Mouse (Mus musculus): ENCODE measurements around the gene Ift140. TPM values are rescaled to one million over a fixed set of nuclear protein-coding genes. Genes with fewer than 3 reads are reported as not detected.

Gene Ift140
- 7.6 TPM for polyA plus RNA-seq (2014; fragmentation: Illumina TruSeq; extraction: RNeasy Lipid Tissue Mini Kit (QIAGEN cat#74804); ENCODE audit: low read depth, low replicate concordance)

GRCm38 (mm10) chr17:25015655-25016291 is at the start of gene Ift140, which contains the start of gene Cramp1l:
TSS of gene Ift140 (plus strand) at chr17:25016085.
TSS of gene Cramp1l (minus strand) at chr17:25015788.

GRCm38 (mm10) chr17:25083444-25083931 is 67.6 kb downstream of the Ift140 start, which contains the start of gene Tmem204:
TSS of gene Tmem204 (minus strand) at chr17:25083591.

GRCm38 (mm10) chr17:25115664-25116432 is 100.0 kb downstream of the Ift140 start, which contains the start of gene Telo2:
TSS of gene Telo2 (minus strand) at chr17:25115967.

GRCm38 (mm10) chr17:25120406-25120805 is 104.5 kb downstream of the Ift140 start, which contains the start of gene Ptx4:
TSS of gene Ptx4 (plus strand) at chr17:25120760.

DNA sequence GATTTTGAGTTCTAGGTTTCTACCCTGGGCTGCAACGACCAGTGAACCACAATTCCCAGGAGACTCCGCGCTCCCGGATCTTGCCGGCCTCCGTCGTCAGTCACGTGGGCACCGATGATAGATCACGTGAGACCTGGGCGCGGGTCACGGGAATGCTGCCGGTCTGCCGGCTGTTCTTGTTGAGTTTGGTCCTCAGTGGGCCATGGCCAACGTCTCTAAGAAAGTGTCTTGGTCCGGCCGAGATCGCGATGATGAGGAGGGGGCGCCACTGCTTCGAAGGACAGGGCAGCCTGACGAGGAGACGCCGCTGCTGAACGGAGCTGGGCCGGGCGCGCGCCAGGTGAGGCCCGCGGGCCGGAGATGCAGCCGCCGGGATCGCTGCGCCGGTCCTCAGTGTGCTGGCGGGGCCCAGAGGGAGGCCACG is 117.4 kb downstream of the Ift140 start, which contains the start of gene Clcn7:
Gene Clcn7, plus strand, starts transcription at position 117 of the 424 bp plus-strand sequence.

Other genes starting within 250 kb of the Ift140 start
- 0.44 TPM for gene Meiob, start 211.8 kb upstream of the Ift140 start, polyA plus RNA-seq (2014; fragmentation: Illumina TruSeq; extraction: RNeasy Lipid Tissue Mini Kit (QIAGEN cat#74804); ENCODE audit: low read depth, low replicate concordance)
- gene Hagh, start 175.9 kb upstream of the Ift140 start, polyA plus RNA-seq (2014; fragmentation: Illumina TruSeq; extraction: RNeasy Lipid Tissue Mini Kit (QIAGEN cat#74804); ENCODE audit: low read depth, low replicate concordance), result 52.5 TPM
- gene Fahd1, start 165.7 kb upstream of the Ift140 start, polyA plus RNA-seq (2014; fragmentation: Illumina TruSeq; extraction: RNeasy Lipid Tissue Mini Kit (QIAGEN cat#74804); ENCODE audit: low read depth, low replicate concordance), result 332 TPM
- 0.77 TPM for gene Igfals, start 150.1 kb upstream of the Ift140 start, polyA plus RNA-seq (2014; fragmentation: Illumina TruSeq; extraction: RNeasy Lipid Tissue Mini Kit (QIAGEN cat#74804); ENCODE audit: low read depth, low replicate concordance)
- 4.9 TPM for gene Nubp2, start 129.7 kb upstream of the Ift140 start, polyA plus RNA-seq (2014; fragmentation: Illumina TruSeq; extraction: RNeasy Lipid Tissue Mini Kit (QIAGEN cat#74804); ENCODE audit: low read depth, low replicate concordance)
- 0.61 TPM for gene Spsb3, start 129.4 kb upstream of the Ift140 start, polyA plus RNA-seq (2014; fragmentation: Illumina TruSeq; extraction: RNeasy Lipid Tissue Mini Kit (QIAGEN cat#74804); ENCODE audit: low read depth, low replicate concordance)
- gene Eme2, start 121.0 kb upstream of the Ift140 start, polyA plus RNA-seq (2014; fragmentation: Illumina TruSeq; extraction: RNeasy Lipid Tissue Mini Kit (QIAGEN cat#74804); ENCODE audit: low read depth, low replicate concordance), result 1.6 TPM
- 1.1 TPM for gene Mrps34, start 121.0 kb upstream of the Ift140 start, polyA plus RNA-seq (2014; fragmentation: Illumina TruSeq; extraction: RNeasy Lipid Tissue Mini Kit (QIAGEN cat#74804); ENCODE audit: low read depth, low replicate concordance)
- gene Nme3, start 119.6 kb upstream of the Ift140 start, polyA plus RNA-seq (2014; fragmentation: Illumina TruSeq; extraction: RNeasy Lipid Tissue Mini Kit (QIAGEN cat#74804); ENCODE audit: low read depth, low replicate concordance), result 3.3 TPM
- 3.3 TPM for gene Mapk8ip3, start 79.1 kb upstream of the Ift140 start, polyA plus RNA-seq (2014; fragmentation: Illumina TruSeq; extraction: RNeasy Lipid Tissue Mini Kit (QIAGEN cat#74804); ENCODE audit: low read depth, low replicate concordance)
- 80.0 TPM for gene Jpt2, start 55.4 kb upstream of the Ift140 start, polyA plus RNA-seq (2014; fragmentation: Illumina TruSeq; extraction: RNeasy Lipid Tissue Mini Kit (QIAGEN cat#74804); ENCODE audit: low read depth, low replicate concordance)
- 4.7 TPM for gene Cramp1l, start 297 bp upstream of the Ift140 start, polyA plus RNA-seq (2014; fragmentation: Illumina TruSeq; extraction: RNeasy Lipid Tissue Mini Kit (QIAGEN cat#74804); ENCODE audit: low read depth, low replicate concordance)
- gene Tmem204, start 67.5 kb downstream of the Ift140 start, polyA plus RNA-seq (2014; fragmentation: Illumina TruSeq; extraction: RNeasy Lipid Tissue Mini Kit (QIAGEN cat#74804); ENCODE audit: low read depth, low replicate concordance), result 16.4 TPM
- 2.3 TPM for gene Telo2, start 99.9 kb downstream of the Ift140 start, polyA plus RNA-seq (2014; fragmentation: Illumina TruSeq; extraction: RNeasy Lipid Tissue Mini Kit (QIAGEN cat#74804); ENCODE audit: low read depth, low replicate concordance)
- not detected for gene Ptx4, start 104.7 kb downstream of the Ift140 start, polyA plus RNA-seq (2014; fragmentation: Illumina TruSeq; extraction: RNeasy Lipid Tissue Mini Kit (QIAGEN cat#74804); ENCODE audit: low read depth, low replicate concordance)
- 5.4 TPM for gene Clcn7, start 117.3 kb downstream of the Ift140 start, polyA plus RNA-seq (2014; fragmentation: Illumina TruSeq; extraction: RNeasy Lipid Tissue Mini Kit (QIAGEN cat#74804); ENCODE audit: low read depth, low replicate concordance)
- not detected for gene Ccdc154, start 146.4 kb downstream of the Ift140 start, polyA plus RNA-seq (2014; fragmentation: Illumina TruSeq; extraction: RNeasy Lipid Tissue Mini Kit (QIAGEN cat#74804); ENCODE audit: low read depth, low replicate concordance)
- not detected for gene Gm38655, start 159.4 kb downstream of the Ift140 start, polyA plus RNA-seq (2014; fragmentation: Illumina TruSeq; extraction: RNeasy Lipid Tissue Mini Kit (QIAGEN cat#74804); ENCODE audit: low read depth, low replicate concordance)
- gene BC003965, start 168.5 kb downstream of the Ift140 start, polyA plus RNA-seq (2014; fragmentation: Illumina TruSeq; extraction: RNeasy Lipid Tissue Mini Kit (QIAGEN cat#74804); ENCODE audit: low read depth, low replicate concordance), result 17.3 TPM
- gene Unkl, start 172.3 kb downstream of the Ift140 start, polyA plus RNA-seq (2014; fragmentation: Illumina TruSeq; extraction: RNeasy Lipid Tissue Mini Kit (QIAGEN cat#74804); ENCODE audit: low read depth, low replicate concordance), result 29.1 TPM
- 25.4 TPM for gene Gnptg, start 224.0 kb downstream of the Ift140 start, polyA plus RNA-seq (2014; fragmentation: Illumina TruSeq; extraction: RNeasy Lipid Tissue Mini Kit (QIAGEN cat#74804); ENCODE audit: low read depth, low replicate concordance)
- gene Tsr3, start 224.1 kb downstream of the Ift140 start, polyA plus RNA-seq (2014; fragmentation: Illumina TruSeq; extraction: RNeasy Lipid Tissue Mini Kit (QIAGEN cat#74804); ENCODE audit: low read depth, low replicate concordance), result 3.8 TPM
- not detected for gene Baiap3, start 240.3 kb downstream of the Ift140 start, polyA plus RNA-seq (2014; fragmentation: Illumina TruSeq; extraction: RNeasy Lipid Tissue Mini Kit (QIAGEN cat#74804); ENCODE audit: low read depth, low replicate concordance)